Mouse (Mus musculus): Measurements from ENCODE around the gene Cyp4f13. TPM values are rescaled to one million over a fixed set of nuclear protein-coding genes. Genes with fewer than 3 reads are reported as not detected.

Gene Cyp4f13
- polyA plus RNA-seq (2012; rRNA removed) = 33.8 and 34.4 TPM in 2 replicates

GRCm38 (mm10) chr17:32947215-32947914, at the start of gene Cyp4f13:
Cyp4f13 (minus strand) TSS chr17:32947402.

DNA sequence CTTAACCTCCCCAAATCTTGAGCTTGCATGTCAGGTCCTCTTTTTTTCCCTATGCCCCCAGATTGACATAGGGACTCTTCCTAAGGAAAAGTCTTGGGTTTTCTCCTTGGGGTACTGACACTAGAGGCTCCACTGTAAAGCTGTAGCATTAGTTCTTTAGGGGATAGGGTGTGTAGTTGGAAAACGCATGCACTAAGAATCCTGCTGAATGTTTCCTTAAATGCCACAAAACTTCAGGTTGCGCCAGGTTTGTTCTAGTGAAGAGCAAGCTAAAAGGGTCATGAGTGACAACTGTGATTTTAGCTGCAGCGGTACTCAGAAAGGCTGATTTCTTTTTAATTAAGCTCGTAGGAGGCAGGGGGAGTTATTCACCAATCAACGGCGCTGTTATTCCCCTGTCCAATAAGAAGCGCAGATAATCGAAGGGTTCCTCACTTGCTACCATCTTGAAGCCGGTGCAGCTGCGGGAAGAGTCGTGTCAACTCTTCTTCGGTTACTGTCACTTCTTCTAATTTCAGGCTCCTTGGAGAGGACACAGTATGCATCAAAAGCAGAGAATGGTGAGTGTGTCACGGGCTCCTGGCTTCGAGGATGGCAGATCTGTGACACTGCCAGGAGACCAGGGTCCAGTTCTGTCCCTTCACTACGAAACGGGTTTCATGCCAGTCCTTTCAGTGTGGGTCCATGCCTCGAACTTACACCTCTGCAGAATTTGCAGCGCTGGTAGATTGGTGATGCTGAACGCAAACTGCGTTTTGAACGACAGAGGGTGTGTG, 45.7 kb upstream of the Cyp4f13 start, which contains the start of gene Zfp952:
Gene Zfp952 (plus strand): TSS at position 431 of the 776 bp plus-strand sequence.

GRCm38 (mm10) chr17:32965623-32966290, 18.6 kb upstream of the Cyp4f13 start, which contains the start of gene Zfp472:
Zfp472 (plus strand) TSS chr17:32965814.

GRCm38 (mm10) chr17:32917131-32917530, 30.1 kb downstream of the Cyp4f13 start, which contains the start of gene Cyp4f14:
Cyp4f14 (minus strand) TSS chr17:32917342.

GRCm38 (mm10) chr17:32891239-32892180, 55.7 kb downstream of the Cyp4f13 start, which contains the start of gene Zfp870:
Zfp870 (minus strand) TSS chr17:32891642.

Other genes starting within 250 kb of the Cyp4f13 start
- 6.3 and 7.3 TPM in 2 replicates for gene Zfp871, start 159.1 kb downstream of the Cyp4f13 start, polyA plus RNA-seq (2012; rRNA removed)
- gene Zfp811, start 137.5 kb downstream of the Cyp4f13 start, polyA plus RNA-seq (2012; rRNA removed) = 0.10 and 0.17 TPM in 2 replicates
- 1.2 and 1.3 TPM in 2 replicates for gene Zfp799, start 117.1 kb downstream of the Cyp4f13 start, polyA plus RNA-seq (2012; rRNA removed)
- gene Zfp870, start 55.8 kb downstream of the Cyp4f13 start, polyA plus RNA-seq (2012; rRNA removed) = 1.4 and 1.5 TPM in 2 replicates
- gene Cyp4f14, start 30.1 kb downstream of the Cyp4f13 start, polyA plus RNA-seq (2012; rRNA removed) = 0.07 and 0.25 TPM in 2 replicates
- gene Zfp472, start 18.4 kb upstream of the Cyp4f13 start, polyA plus RNA-seq (2012; rRNA removed) = 1.6 and 1.8 TPM in 2 replicates
- 1.9 TPM in 2 replicates for gene Zfp952, start 45.7 kb upstream of the Cyp4f13 start, polyA plus RNA-seq (2012; rRNA removed)
- 0.87 and 0.97 TPM in 2 replicates for gene Zfp763, start 86.0 kb upstream of the Cyp4f13 start, polyA plus RNA-seq (2012; rRNA removed)
- not detected in 2 replicates for gene 4921501E09Rik, start 120.7 kb upstream of the Cyp4f13 start, polyA plus RNA-seq (2012; rRNA removed)
- 0.86 and 0.99 TPM in 2 replicates for gene Zfp563, start 141.9 kb upstream of the Cyp4f13 start, polyA plus RNA-seq (2012; rRNA removed)
- not detected in 2 replicates for gene Morc2b, start 192.3 kb upstream of the Cyp4f13 start, polyA plus RNA-seq (2012; rRNA removed)
- not detected in 2 replicates for gene Olfr55, start 221.0 kb upstream of the Cyp4f13 start, polyA plus RNA-seq (2012; rRNA removed)
- gene Olfr239, start 243.9 kb upstream of the Cyp4f13 start, polyA plus RNA-seq (2012; rRNA removed) = not detected in 2 replicates